9 mouse cellular contexts compared by ENCODE assay signal in the genomic region with DNA sequence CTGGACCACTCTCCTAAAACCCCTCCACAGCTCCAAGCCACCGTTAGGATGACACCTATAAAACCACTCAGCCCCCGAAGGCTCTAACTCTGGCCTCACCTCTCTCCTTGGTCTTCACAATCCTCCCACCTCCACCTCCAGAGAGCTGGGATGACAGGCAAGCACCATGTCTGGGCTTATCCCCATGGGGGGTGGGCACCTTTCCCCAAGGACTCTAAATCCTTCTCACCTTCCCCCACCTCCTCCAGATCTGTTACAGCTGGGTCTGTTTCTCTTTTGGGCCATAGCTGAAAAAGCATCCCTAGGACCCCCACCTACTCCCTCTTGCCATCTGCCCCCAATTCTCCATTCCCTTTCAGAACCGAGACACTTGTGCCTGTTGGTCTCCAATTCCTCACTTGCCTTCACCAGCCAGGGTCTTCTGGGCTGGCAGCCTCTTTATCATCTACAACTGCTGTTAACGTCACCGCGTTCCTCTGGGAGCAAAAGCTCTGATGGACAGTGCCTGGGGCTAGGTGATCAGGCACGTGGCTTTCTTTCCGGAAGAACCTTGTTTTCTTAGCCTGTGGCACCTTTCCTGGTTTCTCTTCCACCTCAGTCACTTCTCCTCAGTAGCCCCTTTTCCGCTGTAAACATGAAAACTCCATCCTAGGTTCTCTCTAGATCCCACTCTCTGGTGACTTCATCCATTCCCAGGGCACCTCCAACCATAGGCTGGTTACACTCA. TPM values are rescaled to one million over a fixed set of nuclear protein-coding genes. Genes with fewer than 3 reads are reported as not detected.
A peak's percentile ranks its signal among the peaks of the same experiment; 100 is the strongest.
DNase-seq lines count a peak whose midpoint lies in the region; ATAC-seq and TF ChIP-seq lines count a peak whose summit lies in the region.
"Had no signal": no experiment of that assay in that cellular context is flagged by ENCODE, and none has a peak within 500 bp of the region (broad histone marks: within the 10 kb centered on the region; RNA-seq: fewer than 3 reads in every experiment).

No protein-coding gene starts in this region.

- H3K4me3 ChIP-seq in heart, embryonic 13.5 days: peak overlapping the region; percentile 90
- H3K4me3 ChIP-seq in ES-E14 (ENCODE audit: insufficient read depth in 1 of 2, low read depth in 1 of 2, low read length in 2 of 2, poor library complexity in 1 of 2, severe bottlenecking in 1 of 2) (peak overlapping the region in 1 of 2 experiments; percentile 81; a peak in 1 of 4 replicates), macrophage (ENCODE audit: inconsistent target) (peak overlapping the region; percentile 74)
- no peak overlapping the region for H3K4me3 ChIP-seq in forebrain, postnatal 0 days (ENCODE audit: low read depth, low read length)

- H3K9me3 ChIP-seq in heart, embryonic 13.5 days: no peaks in the 10 kb centered on the region
- no peaks in the 10 kb centered on the region for H3K9me3 ChIP-seq in ES-E14 (ENCODE audit: control insufficient read depth, insufficient read depth, low read depth, low read length)
- no peaks in the 10 kb centered on the region for H3K9me3 ChIP-seq in forebrain, postnatal 0 days (ENCODE audit: low read length)

- H3K4me2 ChIP-seq in heart, embryonic 13.5 days: peak overlapping the region; percentile 89
- H3K4me2 ChIP-seq in forebrain, postnatal 0 days (ENCODE audit: low read depth): peak overlapping the region; percentile 62

- peaks cover 63% of the 10 kb centered on the region for H3K79me2 ChIP-seq in macrophage (ENCODE audit: inconsistent target)

- H3K27me3 ChIP-seq in heart, embryonic 13.5 days (replicated peaks): no peaks in the 10 kb centered on the region
- no peaks in the 10 kb centered on the region for H3K27me3 ChIP-seq in forebrain, postnatal 0 days (ENCODE audit: insufficient read depth, low read length)

- H3K36me3 ChIP-seq in heart, embryonic 13.5 days: peaks cover 38% of the 10 kb centered on the region
- peaks cover 44% of the 10 kb centered on the region for H3K36me3 ChIP-seq in ES-E14 (ENCODE audit: control insufficient read depth, insufficient read depth, low read length, poor library complexity, severe bottlenecking)
- H3K36me3 ChIP-seq in forebrain, postnatal 0 days (ENCODE audit: insufficient read depth): peaks cover 31% of the 10 kb centered on the region
- H3K36me3 ChIP-seq in macrophage (ENCODE audit: inconsistent target): peaks cover 10% of the 10 kb centered on the region

- no peak for TF ChIP-seq CTCF in forebrain, postnatal 0 days (IDR thresholded peaks at IDR 0.05; ENCODE audit: low read depth)

- in situ Hi-C loops in ES-E14 (cut with MboI; ENCODE audit: low sequenced_read_pairs in 2 of 2, unreplicated experiment in 2 of 2): no loop called here

- H3K9ac ChIP-seq in heart, embryonic 13.5 days: peak overlapping the region; percentile 92
- H3K9ac ChIP-seq in ES-E14 (ENCODE audit: insufficient read depth, low read depth, low read length, poor library complexity, severe bottlenecking): peak overlapping the region; percentile 33; the same call in 1 of the 2 replicates
- no peak overlapping the region for H3K9ac ChIP-seq in forebrain, postnatal 0 days

- WGBS in heart, embryonic 13.5 days: 43% methylated on average over 9 of the region's 9 CpGs
- 78% methylated on average over 9 of the region's 9 CpGs for WGBS in forebrain, postnatal 0 days
- 49% methylated on average over 9 of the region's 9 CpGs for WGBS in macrophage (ENCODE audit: missing documents)

- ATAC-seq in heart, embryonic 13.5 days (ENCODE audit: extremely low read depth, insufficient number of reproducible peaks, low FRiP score, low TSS enrichment): no peak
- no peak for ATAC-seq in forebrain, postnatal 0 days
- no peak for ATAC-seq in activated CD4-positive, CD25-positive, alpha-beta regulatory T cell, adult 4 months

- no peak overlapping the region for H3K27ac ChIP-seq in heart, embryonic 13.5 days (replicated peaks)
- H3K27ac ChIP-seq in ES-E14 (ENCODE audit: insufficient read depth, low read depth, low read length, poor library complexity, severe bottlenecking): no peak overlapping the region
- H3K27ac ChIP-seq in forebrain, postnatal 0 days (ENCODE audit: low read depth, low read length): no peak overlapping the region
- peak overlapping the region; percentile 94 for H3K27ac ChIP-seq in macrophage

- H3K4me1 ChIP-seq in heart, embryonic 13.5 days: peaks cover 55% of the 10 kb centered on the region
- H3K4me1 ChIP-seq in ES-E14 (ENCODE audit: control insufficient read depth in 2 of 2, insufficient read depth in 2 of 2, low read length in 2 of 2, poor library complexity in 1 of 2): peaks cover 0 to 14% of the 10 kb centered on the region in 2 experiments; a peak in 2 of 4 replicates
- H3K4me1 ChIP-seq in forebrain, postnatal 0 days (ENCODE audit: insufficient read depth): peaks cover 11% of the 10 kb centered on the region; the same call in 1 of the 2 replicates

- DNase-seq in heart, adult 18-20 months: no peak
- DNase-seq in ES-E14 (ENCODE audit: low read depth, low spot score): no peak
- DNase-seq in forebrain, postnatal 0 days: no peak
- DNase-seq in yolk sac, embryonic 10.5 days (ENCODE audit: low spot score): no peak
- no peak for DNase-seq in MN1 (ENCODE audit: low spot score)

RNA-seq across cellular contexts. Expression of a gene that starts 1.7 kb away (rescaled TPM):
- polyA plus RNA-seq in heart, embryonic 13.5 days (2015; fragmentation: Nextera tagmentation; extraction: Ambion mirVana): 82.3 and 94.0 TPM in 2 replicates
- 10 to 100 TPM; 98.8 to 98.9 TPM for total RNA-seq in heart, adult 18-20 months (2021)
- 112 and 127 TPM in 2 replicates for total RNA-seq in ES-E14 (2012; rRNA removed)
- total RNA-seq in forebrain, postnatal 0 days (2014; rRNA removed): 56.6 and 65.7 TPM in 2 replicates
- polyA plus RNA-seq in forebrain, postnatal 0 days (2015; fragmentation: Nextera tagmentation; extraction: Ambion mirVana): 129 and 137 TPM in 2 replicates
- 100 to 1,000 TPM in 15 of 26 experiments, 10 to 100 TPM in 11; 35.3 to 266 (median 122) TPM for total RNA-seq in macrophage (2018; cell fraction: chromatin; rRNA removed)
- 10 to 100 TPM; 33.7 to 89.8 (median 52.9) TPM for total RNA-seq in macrophage (2018; cell fraction: cytosol; rRNA removed)
- 100 to 1,000 TPM in 14 of 26 experiments, 10 to 100 TPM in 12; 35.5 to 203 (median 107) TPM for total RNA-seq in macrophage (2018; cell fraction: nucleus; rRNA removed)
- polyA plus RNA-seq in macrophage (2018): 49.0 to 68.9 TPM (median 61.2 TPM) in 3 replicates
- polyA plus RNA-seq in activated CD4-positive, CD25-positive, alpha-beta regulatory T cell, adult 4 months (2017; shearing (Covaris generic)): 10 to 100 TPM; 49.6 to 63.3 TPM

RNA-seq across cellular contexts. Expression of a gene that starts 33.6 kb away (rescaled TPM):
- 25.5 and 25.8 TPM in 2 replicates for polyA plus RNA-seq in heart, embryonic 13.5 days (2015; fragmentation: Nextera tagmentation; extraction: Ambion mirVana)
- total RNA-seq in heart, adult 18-20 months (2021): 1 to 10 TPM; 3.8 to 4.5 TPM
- total RNA-seq in ES-E14 (2012; rRNA removed): 2.8 and 4.1 TPM in 2 replicates
- 4.0 and 5.2 TPM in 2 replicates for total RNA-seq in forebrain, postnatal 0 days (2014; rRNA removed)
- polyA plus RNA-seq in forebrain, postnatal 0 days (2015; fragmentation: Nextera tagmentation; extraction: Ambion mirVana): 1.5 and 2.0 TPM in 2 replicates
- total RNA-seq in macrophage (2018; cell fraction: chromatin; rRNA removed): 1 to 10 TPM in 1 of 26 experiments, under 1 TPM in 3, not detected in 22; 0.15 to 2.2 (median 0.19) TPM
- under 1 TPM in 5 of 26 experiments, not detected in 21; under 0.01 to 0.06 (median 0.04) TPM for total RNA-seq in macrophage (2018; cell fraction: cytosol; rRNA removed)
- total RNA-seq in macrophage (2018; cell fraction: nucleus; rRNA removed): under 1 TPM in 5 of 26 experiments, not detected in 21; 0.10 to 0.34 (median 0.13) TPM
- polyA plus RNA-seq in macrophage (2018): 0.03 TPM in 1 of 3 replicates, not detected in the others
- under 1 TPM in 1 of 2 experiments, not detected in 1; 0.16 TPM for polyA plus RNA-seq in activated CD4-positive, CD25-positive, alpha-beta regulatory T cell, adult 4 months (2017; shearing (Covaris generic))

RNA-seq across cellular contexts. Expression of a gene that starts 36.2 kb away (rescaled TPM):
- 26.7 and 26.8 TPM in 2 replicates for polyA plus RNA-seq in heart, embryonic 13.5 days (2015; fragmentation: Nextera tagmentation; extraction: Ambion mirVana)
- 1 to 10 TPM; 1.9 to 4.1 TPM for total RNA-seq in heart, adult 18-20 months (2021)
- 2.3 and 4.9 TPM in 2 replicates for total RNA-seq in ES-E14 (2012; rRNA removed)
- 7.2 and 12.2 TPM in 2 replicates for total RNA-seq in forebrain, postnatal 0 days (2014; rRNA removed)
- 1.1 and 2.0 TPM in 2 replicates for polyA plus RNA-seq in forebrain, postnatal 0 days (2015; fragmentation: Nextera tagmentation; extraction: Ambion mirVana)
- total RNA-seq in macrophage (2018; cell fraction: chromatin; rRNA removed): 1 to 10 TPM in 3 of 26 experiments, under 1 TPM in 8, not detected in 15; 0.18 to 2.7 (median 0.46) TPM
- total RNA-seq in macrophage (2018; cell fraction: cytosol; rRNA removed): under 1 TPM in 13 of 26 experiments, not detected in 13; 0.03 to 0.62 (median 0.14) TPM
- total RNA-seq in macrophage (2018; cell fraction: nucleus; rRNA removed): 1 to 10 TPM in 1 of 26 experiments, under 1 TPM in 11, not detected in 14; 0.06 to 1.5 (median 0.31) TPM
- not detected in 3 replicates for polyA plus RNA-seq in macrophage (2018)
- under 1 TPM; 0.32 to 0.49 TPM for polyA plus RNA-seq in activated CD4-positive, CD25-positive, alpha-beta regulatory T cell, adult 4 months (2017; shearing (Covaris generic))

RNA-seq across cellular contexts. Expression of a gene that starts 43.2 kb away (rescaled TPM):
- 0.09 and 0.14 TPM in 2 replicates for polyA plus RNA-seq in heart, embryonic 13.5 days (2015; fragmentation: Nextera tagmentation; extraction: Ambion mirVana)
- under 1 TPM in 1 of 2 experiments, not detected in 1; 0.08 TPM for total RNA-seq in heart, adult 18-20 months (2021)
- 0.13 and 0.21 TPM in 2 replicates for total RNA-seq in ES-E14 (2012; rRNA removed)
- total RNA-seq in forebrain, postnatal 0 days (2014; rRNA removed): 34.9 and 40.0 TPM in 2 replicates
- polyA plus RNA-seq in forebrain, postnatal 0 days (2015; fragmentation: Nextera tagmentation; extraction: Ambion mirVana): 4.0 and 5.9 TPM in 2 replicates
- under 1 TPM in 4 of 26 experiments, not detected in 22; 0.10 to 0.16 (median 0.14) TPM for total RNA-seq in macrophage (2018; cell fraction: chromatin; rRNA removed)
- total RNA-seq in macrophage (2018; cell fraction: cytosol; rRNA removed): under 1 TPM in 1 of 26 experiments, not detected in 25; 0.03 TPM
- total RNA-seq in macrophage (2018; cell fraction: nucleus; rRNA removed): not detected
- not detected in 3 replicates for polyA plus RNA-seq in macrophage (2018)
- 1 to 10 TPM; 3.6 to 4.2 TPM for polyA plus RNA-seq in activated CD4-positive, CD25-positive, alpha-beta regulatory T cell, adult 4 months (2017; shearing (Covaris generic))

RNA-seq across cellular contexts. Expression of a gene that starts 47.8 kb away (rescaled TPM):
- 0.10 TPM in 1 of 2 replicates, not detected in the other for polyA plus RNA-seq in heart, embryonic 13.5 days (2015; fragmentation: Nextera tagmentation; extraction: Ambion mirVana)
- total RNA-seq in heart, adult 18-20 months (2021): under 1 TPM in 1 of 2 experiments, not detected in 1; 0.08 TPM
- total RNA-seq in ES-E14 (2012; rRNA removed): 0.26 and 0.31 TPM in 2 replicates
- 2.3 and 5.1 TPM in 2 replicates for total RNA-seq in forebrain, postnatal 0 days (2014; rRNA removed)
- 3.3 and 5.7 TPM in 2 replicates for polyA plus RNA-seq in forebrain, postnatal 0 days (2015; fragmentation: Nextera tagmentation; extraction: Ambion mirVana)
- under 1 TPM in 15 of 26 experiments, not detected in 11; 0.13 to 0.30 (median 0.21) TPM for total RNA-seq in macrophage (2018; cell fraction: chromatin; rRNA removed)
- total RNA-seq in macrophage (2018; cell fraction: cytosol; rRNA removed): not detected
- under 1 TPM in 5 of 26 experiments, not detected in 21; 0.10 to 0.36 (median 0.18) TPM for total RNA-seq in macrophage (2018; cell fraction: nucleus; rRNA removed)
- not detected in 3 replicates for polyA plus RNA-seq in macrophage (2018)
- 1 to 10 TPM in 1 of 2 experiments, not detected in 1; 1.1 TPM for polyA plus RNA-seq in activated CD4-positive, CD25-positive, alpha-beta regulatory T cell, adult 4 months (2017; shearing (Covaris generic))
- total RNA-seq: common myeloid progenitor, adult 5-6 weeks had no signal
